Mouse (Mus musculus) CD4-positive, CD25-positive, alpha-beta regulatory T cell, adult 4 months (primary cell): Measurements from ENCODE around the gene Hps6. TPM values are rescaled to one million over a fixed set of nuclear protein-coding genes. Genes with fewer than 3 reads are reported as not detected.
"Not testable (repeated sequence)": the region's sequence is repeated elsewhere in the genome, so short reads cannot be mapped to it uniquely, and the experiment has no call there.

Experiments used
- ATAC-seq: one replicate; pipeline ENCODE4 v1.8.0; 2017
- polyA plus RNA-seq, 2 experiments: library from polyadenylated mRNA; unstranded; fragments of 100-300 nt; shearing (Covaris generic); gene quantifications; one replicate each; pipeline ENCODE4 v1.2.1; 2017

Hps6 gene
- 1 to 10 TPM; 2.6 to 4.7 TPM for polyA plus RNA-seq

DNA sequence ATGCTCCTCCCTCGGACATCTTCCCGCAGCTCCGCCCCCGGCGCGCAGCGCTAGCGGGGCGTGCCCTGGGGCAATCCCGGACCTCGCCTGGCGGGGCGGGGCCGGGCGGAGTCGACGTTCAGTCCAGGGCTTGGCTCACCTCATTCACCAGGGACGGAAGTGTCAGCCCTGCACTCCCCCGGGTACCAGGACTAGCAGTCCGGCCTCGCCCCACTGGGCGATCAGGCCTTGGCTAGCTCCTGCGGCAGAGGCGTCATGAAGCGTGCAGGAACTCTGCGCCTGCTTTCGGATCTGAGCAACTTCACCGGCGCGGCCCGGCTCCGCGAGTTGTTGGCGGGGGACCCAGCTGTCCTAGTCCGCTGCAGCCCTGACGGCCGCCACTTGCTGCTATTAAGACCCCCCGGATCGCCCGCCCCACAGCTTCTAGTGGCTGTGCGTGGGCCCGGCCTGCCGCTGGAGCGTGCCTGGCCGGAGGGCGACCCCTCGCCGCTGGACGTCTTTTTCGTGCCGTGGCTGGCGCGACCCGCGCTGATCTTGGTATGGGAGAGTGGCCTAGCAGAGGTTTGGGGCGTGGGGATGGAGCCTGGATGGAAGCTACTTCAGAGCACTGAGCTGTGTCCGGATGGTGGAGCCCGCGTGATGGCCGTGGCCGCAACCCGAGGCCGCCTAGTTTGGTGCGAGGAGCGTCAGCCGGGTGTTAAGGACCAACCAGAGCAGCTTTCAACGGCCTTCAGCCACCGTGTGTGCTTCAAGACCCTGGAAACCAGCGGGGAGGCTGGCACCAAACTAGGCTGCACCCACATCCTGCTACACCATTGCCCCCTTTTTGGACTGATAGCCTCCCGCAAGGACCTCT is at the start of gene Hps6:
Hps6 (plus strand) TSS at position 138 of the 856 bp plus-strand sequence.
- peak; percentile 73 for ATAC-seq

DNA sequence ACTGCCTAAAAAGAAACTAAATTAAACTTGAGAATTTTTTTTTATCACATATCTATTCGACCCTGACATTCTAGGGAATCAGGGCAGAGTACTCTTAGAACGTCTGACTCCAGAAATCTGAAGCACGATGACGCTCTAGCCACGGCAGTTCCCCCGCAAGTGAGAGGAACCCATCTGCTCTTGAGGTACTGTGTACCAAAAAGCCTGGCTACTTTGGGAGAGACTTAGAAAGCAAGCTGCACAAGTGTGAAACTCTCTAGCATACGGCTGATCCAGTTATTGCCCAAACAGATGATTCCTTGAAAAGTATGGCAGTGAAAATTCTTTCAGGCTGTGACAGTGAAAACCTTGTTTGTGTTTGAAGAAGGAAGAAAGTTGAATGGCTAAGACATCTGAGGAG is 46.6 kb upstream of the Hps6 start:
- no peak for ATAC-seq

DNA sequence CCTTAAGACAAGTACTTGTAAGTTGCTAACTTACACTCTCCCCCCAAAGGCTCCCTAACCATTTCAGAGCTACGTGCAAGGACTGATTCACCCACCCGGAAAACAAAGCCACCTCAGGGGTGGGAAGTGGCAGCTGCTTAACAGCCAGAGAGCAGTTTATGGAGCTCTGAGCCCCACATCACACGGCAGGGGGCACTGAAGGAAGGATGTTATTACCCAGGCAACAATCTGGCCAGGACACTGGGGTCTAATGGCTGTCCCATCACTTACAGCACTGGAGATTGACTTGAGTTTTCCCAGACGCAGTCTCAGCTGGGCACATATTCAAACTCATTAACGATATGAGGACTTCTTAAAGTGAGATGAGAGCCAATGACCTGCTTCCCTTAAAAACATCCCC is 42.5 kb upstream of the Hps6 start:
- no peak for ATAC-seq

DNA sequence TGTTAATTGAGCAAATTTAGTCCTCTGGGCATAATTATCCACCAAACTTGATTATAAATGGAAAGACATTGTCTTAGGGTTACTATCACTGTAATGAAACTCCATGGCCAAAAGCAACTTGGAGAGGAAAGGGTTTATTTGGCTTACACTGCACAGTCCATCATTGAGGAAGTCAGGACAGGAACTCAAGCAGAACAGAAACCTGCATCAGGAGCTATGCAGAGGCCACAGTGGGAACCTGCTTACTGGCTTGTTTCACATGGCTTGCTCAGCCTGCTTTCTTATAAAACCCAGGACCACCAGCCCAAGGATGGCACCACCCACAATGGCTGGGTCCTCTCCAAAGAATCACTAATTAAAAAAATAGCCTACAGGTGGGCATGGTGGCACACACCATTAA is 18.9 kb upstream of the Hps6 start:
- no peak for ATAC-seq

DNA sequence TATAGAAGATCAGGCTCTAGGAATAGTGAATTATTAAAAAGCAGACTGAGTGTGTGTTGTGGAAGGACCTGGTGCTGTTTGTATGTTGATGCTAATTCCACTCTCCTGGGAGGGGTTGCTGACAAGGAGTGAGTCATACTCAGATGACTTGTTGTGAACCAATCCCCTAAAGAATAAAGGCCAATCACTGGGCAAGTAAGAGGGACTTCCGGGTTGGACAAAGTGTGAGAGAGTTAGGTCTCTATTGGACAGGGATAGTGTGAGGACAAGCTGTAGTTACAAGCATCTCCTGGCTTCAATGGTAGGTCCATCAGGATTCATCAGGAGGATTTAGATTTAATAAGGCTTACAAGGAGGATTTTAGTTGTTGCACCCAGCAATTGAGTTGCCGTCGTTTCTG is 15.1 kb upstream of the Hps6 start:
- no peak for ATAC-seq

DNA sequence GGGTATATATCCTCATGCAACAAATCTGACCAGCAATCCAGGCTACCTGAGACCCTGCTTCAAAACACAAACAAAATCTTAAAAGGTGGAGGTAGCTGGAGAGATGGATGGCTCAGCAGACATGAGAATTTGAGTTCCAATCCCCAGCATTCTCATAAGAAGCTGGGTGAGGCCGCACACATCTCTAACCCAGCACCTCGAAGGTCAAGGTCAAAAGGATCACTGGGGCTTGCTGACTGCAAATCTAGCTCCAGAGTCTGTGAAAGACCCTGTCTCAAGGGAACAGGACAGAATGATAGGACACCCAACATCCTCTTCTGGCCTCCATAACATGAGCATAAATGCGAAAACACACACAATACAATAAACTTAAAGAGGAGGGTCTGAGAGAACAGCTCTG is 12.1 kb upstream of the Hps6 start:
- no peak for ATAC-seq

DNA sequence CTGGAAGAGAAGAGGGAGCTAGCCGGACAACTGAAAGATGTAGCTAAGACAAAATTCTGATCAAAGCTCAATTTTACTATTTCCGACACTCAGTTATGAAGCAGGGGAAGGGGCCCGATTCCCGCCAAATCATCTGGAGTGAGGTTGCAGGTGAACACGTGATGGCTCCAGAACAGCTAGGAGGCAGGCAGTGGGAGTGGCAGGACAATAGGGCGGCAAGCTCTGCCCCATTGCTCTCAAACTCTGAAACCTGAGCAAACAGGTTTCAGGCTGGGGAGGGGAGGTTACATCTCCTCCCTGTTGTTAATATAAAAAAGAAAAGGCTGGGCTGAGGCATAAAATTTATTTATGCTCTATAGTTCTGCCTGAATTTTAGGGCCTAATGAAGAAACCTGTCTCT is 9.9 kb upstream of the Hps6 start:
- ATAC-seq = not testable (repeated sequence)

DNA sequence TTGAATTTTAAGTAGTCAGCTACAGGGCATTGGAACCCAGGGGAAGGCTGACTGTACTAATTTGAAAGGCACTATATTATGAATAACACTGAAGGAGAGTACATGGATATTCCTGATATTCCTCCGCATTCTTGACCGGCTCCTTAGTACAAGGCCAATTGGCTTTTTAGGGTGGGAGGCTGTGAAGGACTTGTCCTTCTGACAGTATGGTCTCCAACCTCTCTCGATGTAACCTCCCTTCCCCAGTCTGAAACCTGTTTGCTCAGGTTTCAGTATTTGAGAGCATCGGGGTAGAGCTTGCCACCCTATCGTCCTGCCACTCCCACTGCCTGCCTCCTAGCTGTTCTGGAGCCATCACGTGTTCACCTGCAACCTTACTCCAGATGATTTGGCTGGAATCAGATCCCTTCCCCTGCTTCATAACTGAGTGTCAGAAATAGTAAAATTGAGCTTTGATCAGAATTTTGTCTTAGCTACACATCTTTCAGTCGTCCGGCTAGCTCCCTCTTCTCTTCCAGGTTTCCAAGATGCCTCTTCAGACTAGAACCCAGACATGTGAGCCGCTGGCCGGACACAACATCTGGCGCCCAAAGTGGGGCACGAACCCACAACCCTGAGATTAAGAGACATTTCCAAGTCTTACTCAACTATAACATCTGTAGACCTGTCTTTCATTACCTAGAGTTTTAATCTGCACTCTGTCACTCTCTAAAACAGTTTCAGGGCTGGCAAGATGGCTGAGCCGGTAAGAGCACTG is 9.1 kb upstream of the Hps6 start:
- no peak for ATAC-seq

DNA sequence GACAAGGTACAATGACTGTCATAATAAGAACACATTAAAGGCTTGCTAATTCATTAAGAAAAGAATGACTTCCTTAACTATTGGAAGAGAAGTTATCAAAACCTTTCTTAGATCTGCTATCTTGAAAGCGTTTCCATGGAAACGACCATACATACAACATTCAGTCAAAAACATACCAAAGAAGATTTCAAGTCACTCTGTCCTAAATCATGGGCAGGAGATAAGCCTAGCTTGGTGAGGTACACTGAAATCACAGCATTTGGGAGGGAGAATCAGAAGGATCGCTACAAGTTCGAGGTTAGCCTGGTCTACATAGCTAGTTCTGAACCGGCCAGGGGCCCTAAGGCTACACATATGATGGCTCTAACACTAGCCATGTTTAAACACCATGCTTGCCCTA is 5.9 kb upstream of the Hps6 start:
- ATAC-seq = no peak

DNA sequence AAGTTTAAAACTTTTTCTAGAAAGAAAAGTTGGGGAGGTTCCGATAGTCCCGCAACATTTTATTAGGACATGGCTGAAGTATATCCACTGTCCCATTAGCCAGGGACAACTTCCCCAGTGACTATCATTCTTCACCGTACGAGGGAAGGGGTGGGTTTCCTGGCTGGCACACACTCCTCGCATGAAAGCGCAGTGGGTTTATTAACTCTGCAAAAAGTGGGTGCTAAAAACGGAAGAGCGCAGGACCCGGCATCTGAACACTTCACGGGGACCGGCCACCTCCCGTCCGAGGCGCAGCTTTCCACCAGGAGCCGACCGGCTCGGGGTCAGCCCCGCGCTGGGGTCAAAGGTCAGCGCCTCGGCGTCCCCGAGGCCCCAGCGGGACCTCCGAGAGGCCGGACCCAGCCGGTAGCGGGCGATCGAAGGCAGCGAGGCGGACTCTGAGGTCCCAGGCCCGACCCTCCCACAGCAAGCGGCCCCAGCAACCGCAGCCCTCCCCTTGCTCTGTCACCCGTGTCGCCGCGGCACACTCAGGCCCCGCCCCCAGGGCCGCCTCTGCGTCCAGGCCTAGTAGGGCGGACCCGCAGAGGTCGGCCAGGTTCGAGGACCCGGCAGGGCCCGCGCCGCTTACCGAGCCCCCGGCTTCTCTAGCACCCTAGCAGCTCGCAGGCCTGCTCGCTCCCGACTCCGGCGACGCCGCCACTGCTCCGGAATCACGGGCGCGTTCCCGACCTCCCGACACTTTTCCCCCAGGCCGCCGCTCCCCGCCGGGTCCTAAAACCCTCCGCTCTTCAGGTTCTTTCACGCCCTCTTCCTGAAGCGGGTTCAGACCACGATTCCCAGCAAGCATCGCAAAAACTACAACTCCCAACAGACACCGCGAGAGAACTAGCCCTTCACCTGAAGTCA is 5.3 kb upstream of the Hps6 start, which contains the start of gene Armh3:
Armh3 (minus strand) TSS at position 704 of the 909 bp plus-strand sequence.
- peak; percentile 85 for ATAC-seq

DNA sequence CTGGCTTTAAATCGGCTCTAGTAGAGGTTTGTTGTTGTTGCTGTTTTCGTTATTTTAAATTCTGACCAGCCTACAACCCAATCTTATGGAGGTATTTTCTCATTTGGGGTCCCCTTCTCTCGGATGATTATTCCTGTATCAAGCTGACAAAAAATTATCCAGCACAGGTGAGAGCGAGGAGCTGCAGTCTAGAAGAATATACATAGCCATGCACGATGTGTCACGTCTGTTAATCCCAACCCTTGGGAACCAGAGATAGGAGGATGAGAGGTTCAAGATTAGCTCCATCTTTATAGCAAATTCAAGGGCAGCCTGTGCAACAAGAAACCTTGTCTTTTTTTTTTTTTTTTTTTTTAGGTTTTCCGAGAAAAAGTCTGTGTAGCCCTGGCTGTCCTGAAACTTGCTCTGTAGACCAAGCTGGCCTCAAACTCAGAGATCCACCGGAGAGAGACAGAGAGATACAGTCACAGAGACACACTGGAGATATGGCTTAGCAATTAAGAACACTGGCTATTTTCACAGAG is 4.6 kb upstream of the Hps6 start:
- ATAC-seq = peak; percentile 13

DNA sequence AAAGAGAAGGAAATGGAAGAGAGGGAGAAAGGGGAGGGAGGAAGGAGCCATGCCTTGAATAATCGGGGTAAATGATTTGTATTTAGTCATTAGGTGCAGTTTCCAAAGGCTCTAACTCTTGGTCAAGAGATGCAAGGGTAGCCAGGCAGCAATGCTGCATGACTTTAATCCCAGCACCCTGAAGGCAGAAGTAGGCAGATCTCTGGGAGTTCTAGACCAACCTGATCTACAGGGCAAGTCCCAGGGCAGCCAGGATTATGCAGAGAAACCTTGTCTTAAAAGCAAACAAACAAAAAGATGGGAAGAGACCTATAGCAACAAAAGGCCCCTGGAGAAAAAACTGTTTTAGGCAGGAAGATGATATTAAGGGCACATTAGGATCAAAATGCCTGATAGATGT is 3.9 kb upstream of the Hps6 start:
- ATAC-seq = no peak

DNA sequence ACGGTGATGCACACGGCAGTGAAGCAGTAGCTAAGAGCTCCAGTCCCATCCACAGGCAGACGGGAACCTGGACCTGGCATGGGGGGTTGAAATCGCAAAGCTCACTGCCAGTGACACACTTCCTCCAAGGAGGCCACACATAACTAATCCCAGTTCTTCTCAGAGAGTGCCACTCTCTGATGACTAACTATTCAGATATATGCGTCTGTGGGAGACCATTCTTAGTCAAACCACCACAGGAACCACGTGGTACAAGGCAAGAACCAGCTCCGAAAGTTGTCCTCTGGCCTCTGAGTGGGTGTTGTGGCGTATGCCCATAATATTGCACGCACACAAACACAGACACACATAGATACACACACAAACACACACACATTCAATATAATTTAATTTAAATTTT is 1.0 kb upstream of the Hps6 start:
- ATAC-seq = peak; percentile 13

DNA sequence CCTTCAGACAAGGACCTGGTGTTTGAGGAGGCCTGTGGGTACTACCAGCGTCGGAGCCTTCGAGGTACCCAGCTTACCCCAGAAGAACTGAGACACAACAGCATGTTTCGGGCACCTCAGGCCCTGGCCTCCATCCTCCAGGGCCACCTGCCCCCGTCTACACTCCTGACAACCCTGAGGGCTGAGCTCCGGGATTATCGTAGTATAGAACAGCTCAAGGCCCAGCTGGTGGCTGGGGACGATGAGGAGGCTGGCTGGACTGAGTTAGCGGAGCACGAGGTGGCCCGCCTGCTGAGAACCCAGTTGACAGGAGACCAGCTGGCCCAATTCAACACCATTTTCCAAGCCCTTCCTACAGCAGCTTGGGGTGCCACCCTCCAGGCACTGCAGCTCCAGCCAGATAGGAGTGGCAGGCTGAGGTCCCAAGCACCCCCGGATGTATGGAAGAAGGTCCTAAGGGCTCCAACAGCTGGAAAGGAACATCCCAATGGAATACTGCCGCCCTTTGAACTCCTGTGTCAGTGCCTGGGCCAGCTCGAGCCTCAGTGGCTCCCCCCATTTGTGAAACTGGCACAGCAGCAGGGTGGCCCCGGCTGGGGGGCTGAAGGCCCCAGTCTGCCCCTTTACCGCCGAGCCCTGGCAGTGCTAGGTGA is 1.6 kb downstream of the Hps6 start:
- no peak for ATAC-seq

DNA sequence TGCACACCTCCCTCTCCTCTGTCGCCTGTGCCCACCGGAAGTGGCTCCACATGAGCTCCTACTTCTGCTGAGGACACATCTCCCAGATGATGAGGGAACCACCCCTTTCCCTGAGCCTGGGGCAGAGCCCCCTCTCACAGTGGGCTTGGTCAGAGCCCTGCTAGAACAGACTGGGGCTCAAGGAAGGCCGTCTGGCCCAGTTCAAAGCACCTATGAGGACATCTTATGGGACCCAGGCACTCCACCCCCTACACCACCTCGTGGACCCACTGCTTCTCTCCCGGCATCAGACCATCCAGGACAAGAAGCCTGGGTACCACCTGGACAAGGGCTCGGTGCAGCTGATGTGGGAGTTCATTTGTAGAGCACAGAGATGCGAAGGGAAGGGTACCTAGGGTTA is 2.4 kb downstream of the Hps6 start:
- ATAC-seq = no peak

DNA sequence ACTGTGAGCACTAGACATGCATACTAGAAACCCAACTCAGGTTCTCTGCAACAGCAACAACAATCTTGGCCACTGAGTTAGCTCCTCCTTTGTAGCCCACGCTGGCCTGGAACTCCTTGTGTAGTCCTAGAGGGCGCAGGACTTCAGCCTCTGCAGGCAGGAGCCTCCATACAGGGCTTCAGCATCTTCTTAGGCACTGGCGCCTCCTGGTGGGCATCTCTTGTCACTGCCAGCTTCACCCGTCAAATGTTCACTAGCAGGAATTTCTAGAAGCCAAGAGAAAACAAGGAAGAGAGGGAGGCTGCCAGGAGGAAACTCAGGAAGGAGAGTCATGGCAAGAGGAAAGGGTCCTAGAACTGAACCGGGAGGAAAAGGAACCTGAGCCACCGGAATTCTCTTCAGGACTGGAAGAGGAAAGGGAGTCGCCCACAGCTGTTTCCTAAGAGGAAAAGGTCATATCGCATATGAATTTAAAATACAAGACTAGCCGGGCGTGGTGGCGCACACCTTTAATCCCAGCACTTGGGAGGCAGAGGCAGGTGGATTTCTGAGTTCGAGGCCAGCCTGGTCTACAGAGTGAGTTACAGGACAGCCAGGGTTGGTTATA is 11.4 kb downstream of the Hps6 start:
- peak; percentile 85 for ATAC-seq

DNA sequence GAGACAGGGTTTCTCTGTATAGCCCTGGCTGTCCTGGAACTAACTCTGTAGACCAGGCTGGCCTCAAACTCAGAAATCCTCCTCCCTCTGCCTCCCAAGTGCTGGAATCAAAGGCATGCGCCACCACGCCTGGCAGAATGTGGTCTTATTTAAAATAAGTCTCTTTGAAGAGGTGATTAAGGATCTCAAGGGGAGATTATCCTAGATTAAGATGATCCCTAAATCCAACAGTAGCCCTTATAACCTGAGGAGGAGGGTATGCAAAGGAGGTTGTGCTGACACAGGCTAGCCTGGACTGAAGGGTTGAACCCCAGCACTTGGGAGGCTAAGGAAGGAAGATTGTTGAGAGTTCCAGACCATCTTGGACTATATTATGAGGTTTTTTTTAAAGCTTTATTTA is 12.7 kb downstream of the Hps6 start:
- no peak for ATAC-seq

DNA sequence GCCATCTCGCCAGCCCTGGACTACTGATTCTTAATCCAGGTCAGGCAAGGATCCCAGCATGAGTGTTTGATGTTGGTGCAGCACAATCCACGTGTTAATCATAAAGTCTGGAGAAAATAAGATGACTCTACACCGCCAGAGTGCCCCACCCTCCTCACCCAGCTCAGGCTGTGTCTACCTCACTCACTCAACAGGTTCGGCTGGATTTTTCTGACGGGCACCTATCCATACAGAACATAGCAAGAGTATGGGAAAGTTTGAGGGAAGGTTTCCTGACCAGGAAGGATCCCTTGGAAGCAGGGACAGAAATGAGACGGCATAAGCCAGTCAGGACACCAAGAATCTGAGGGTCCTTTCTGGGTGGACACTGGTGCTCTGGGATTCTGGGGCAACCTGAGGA is 21.7 kb downstream of the Hps6 start:
- ATAC-seq = no peak

DNA sequence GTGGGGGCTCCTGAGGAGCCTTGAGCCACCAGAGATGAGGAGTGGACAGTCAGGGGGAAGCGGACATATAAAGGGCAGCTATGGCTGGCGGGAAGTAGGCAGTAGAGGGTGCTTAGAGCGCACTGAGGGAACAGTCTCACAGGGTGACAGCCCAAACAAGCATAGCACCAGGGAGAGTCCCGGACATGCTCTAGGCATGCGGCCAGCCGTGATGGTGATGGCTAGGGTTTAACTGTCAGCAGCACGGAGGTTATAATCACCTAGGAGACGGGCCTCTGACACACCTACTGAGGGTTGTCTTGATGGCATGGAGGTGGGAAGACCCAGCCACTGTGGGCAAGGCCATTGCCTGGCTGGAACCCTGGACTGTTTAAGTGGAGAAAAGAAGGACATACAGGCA is 23.3 kb downstream of the Hps6 start:
- ATAC-seq = no peak

DNA sequence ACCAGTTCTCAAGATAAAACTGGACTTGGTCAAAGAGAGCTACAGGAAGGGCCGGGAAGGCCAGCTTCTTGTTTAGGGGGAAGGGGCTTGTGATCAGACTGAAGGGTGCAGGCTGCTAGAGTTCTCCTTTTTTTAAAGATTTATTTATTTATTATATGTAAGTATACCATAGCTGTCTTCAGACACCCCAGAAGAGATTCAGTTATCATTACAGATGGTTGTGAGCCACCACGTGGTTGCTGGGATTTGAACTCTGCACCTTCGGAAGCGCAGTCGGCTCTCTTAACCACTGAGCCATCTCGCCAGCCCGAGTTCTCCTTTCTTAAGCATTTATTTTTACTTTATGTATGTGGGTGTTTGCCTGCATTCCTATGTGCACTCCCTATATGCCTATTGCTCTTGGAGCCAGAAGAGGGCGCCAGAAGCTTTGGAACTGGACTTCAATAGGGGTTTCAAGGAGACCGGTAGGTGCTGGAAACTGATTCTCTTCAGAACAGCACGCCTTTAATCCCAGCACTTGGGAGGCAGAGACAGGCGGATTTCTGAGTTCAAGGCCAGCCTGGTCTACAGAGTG is 25.5 kb downstream of the Hps6 start:
- no peak for ATAC-seq

DNA sequence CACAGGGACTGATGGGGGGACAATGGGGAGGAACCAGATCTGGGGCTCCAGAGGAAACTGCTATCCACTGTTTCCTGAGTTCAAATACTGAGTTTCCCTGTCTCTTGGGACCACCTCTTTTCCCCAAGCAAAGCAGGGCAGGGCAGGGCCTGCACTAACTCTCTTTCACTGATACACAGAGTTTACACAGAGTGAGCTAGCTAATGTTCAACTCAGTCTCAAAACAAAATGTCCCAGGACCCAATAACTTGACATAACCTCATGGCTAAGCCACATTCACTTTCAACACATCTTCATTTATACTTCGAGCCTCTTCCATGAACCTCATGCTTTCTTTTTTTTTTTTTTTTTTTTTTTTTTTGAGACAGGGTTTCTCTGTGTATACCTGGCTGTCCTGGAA is 26.3 kb downstream of the Hps6 start:
- ATAC-seq = no peak
